Mouse (Mus musculus): ENCODE data around the gene Aip.

Gene Aip

DNA sequence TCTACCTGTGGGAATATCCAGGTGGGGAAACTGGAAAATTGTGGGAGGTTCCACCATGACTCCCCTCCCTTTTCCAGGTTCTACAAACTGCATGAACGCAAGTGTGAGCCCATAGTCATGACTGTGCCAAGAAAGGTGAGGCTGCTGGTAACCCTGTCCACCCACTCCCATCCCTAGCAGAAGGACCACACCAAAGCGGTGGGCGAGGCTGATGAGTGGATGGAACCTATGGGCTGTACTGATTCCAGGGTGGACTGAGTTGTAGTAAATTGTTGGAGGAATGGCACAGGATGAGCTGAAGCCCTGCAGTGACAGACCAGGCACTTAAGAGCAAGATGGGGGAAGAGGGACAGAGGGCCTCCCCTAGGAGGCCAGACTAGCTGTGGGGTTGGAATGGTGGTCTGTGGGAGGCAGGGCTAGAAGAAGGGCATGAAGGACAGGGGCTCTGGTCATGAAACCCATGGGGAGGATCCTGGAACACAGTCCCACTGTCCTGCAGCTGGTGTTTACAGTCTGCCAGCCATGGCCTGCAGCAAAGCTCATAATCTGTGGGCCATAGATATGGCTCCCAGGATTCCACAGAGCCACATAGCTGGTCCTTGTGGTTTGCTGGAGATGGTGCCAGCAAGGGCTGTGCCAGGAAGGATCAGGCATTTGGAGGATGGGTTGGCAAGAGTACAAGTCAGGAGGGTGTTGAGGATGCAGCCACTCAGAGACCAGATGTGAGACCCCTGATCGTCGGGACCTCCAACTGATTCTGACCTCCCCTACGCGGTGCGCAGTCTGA lies 27.0 kb upstream of the Aip start:
- no peak for DNase-seq (ENCODE audit: low spot score in 2 of 2)

DNA sequence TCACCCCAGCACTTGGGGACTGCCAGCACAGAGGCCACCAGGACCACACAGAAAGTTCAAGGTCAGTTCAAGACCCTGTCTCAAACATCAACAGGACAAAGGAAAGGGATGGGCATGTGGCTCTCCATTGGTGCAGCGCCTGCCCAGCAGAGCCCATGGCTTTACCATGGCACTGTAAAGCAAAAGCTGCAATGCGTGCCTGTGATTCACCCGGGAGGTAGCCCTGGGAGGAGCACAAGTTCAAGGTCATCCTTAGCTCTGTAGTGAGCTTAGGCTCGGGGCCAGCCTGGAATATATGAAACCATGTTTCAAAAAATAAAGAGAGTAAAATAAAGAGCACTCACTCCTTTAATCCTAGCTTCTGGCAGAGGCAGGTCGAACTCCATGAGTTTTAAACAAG lies 26.2 kb upstream of the Aip start:
- DNase-seq (ENCODE audit: low spot score in 2 of 2) = no peak

DNA sequence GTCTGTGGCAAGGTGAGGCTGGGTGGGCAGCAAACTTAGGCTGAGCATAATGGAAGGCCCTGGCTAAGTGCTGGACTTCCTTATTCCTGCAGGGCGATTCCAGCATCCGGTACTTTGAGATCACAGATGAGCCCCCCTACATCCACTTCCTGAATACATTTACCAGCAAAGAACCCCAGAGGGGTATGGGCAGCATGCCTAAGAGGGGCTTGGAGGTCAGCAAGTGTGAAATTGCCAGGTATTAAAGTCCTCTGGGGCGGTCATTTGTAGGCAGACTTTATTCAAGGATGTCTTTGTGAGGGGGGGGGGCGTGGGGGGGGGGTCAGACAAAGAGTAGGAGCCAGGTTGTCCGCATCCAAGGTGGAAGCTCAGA lies 25.8 kb upstream of the Aip start:
- DNase-seq (ENCODE audit: low spot score in 2 of 2) = no peak

DNA sequence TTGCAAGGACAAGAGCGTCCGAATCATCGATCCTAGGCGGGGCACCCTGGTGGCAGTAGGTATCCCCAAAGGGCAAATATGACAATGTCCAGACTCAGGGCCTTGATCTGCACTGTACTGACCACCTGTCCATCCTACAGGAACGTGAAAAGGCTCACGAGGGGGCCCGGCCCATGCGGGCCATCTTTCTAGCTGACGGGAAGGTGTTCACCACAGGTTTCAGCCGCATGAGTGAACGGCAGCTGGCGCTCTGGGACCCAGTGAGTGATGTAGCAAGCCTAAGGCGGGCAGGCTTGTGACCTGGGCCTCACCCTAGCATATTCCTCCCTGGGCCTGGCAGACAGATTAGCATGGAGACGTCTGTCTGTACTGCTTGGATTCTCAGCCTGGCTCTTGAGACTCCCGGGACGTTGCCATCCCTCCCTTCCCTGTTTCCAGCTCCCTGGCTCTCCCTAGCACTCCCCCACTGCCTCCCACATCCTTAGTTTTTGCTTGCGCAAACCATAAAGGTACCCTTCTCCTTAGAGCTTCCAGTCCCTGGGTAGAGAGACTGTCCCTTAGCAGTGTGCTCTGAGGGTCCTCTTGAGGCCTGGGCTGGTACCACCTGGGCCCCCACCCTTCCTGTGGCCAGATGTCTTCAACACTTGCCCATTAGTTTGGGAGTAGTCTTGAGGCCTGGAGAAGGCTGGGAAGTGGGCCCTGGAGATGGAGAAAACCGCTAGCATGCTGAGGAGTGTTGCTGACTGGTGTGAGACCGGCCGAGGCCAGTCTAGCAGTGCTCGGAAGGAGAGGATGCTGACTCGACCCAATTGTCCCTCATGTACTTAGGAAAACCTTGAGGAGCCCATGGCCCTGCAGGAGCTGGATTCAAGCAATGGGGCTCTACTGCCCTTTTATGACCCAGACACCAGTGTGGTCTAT lies 25.2 kb upstream of the Aip start:
- DNase-seq (ENCODE audit: low spot score in 2 of 2) = no peak

DNA sequence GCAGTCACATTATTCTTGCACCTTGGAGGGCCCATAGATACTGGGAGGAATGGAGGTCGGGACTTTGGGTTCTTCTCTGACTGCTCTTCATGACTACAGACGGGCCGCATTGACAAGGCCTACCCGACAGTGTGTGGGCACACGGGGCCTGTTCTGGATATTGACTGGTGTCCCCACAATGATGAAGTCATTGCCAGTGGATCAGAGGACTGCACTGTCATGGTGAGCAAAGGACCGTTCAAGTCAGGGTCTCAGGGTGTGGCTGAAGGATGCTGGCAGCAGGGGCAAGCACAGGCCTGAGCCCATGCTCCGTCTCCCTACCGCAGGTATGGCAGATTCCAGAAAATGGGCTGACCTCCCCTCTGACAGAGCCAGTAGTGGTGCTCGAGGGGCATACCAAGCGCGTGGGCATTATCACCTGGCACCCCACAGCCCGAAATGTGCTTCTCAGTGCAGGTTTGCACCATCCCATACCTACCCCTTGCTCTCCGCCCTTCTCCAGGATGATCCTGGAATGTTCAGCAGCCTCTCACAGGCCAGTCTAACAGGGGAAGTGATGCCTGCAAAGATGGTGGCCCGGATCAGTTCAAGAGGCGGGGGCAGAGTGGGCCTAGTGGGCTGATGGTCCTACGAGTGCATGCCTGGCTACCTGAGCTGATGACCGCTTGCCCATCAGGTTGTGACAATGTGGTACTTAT lies 24.3 kb upstream of the Aip start:
- no peak for DNase-seq (ENCODE audit: low spot score in 2 of 2)

DNA sequence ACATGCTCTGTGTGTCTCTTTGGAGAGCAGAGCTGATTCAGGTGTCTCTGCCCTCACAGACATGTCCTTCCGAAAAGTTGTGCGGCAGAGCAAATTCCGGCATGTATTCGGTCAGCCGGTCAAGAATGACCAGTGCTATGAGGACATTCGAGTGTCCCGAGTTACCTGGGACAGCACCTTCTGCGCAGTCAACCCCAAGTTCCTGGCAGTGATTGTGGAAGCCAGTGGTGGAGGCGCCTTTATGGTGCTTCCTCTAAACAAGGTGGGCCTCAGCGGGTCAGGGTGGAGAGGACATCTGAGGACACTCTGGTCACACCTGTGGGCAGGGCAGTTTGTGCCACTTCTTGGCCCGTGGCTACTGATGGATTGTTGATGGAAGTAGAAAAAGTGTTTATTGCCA lies 23.6 kb upstream of the Aip start:
- no peak for DNase-seq (ENCODE audit: low spot score in 2 of 2)

DNA sequence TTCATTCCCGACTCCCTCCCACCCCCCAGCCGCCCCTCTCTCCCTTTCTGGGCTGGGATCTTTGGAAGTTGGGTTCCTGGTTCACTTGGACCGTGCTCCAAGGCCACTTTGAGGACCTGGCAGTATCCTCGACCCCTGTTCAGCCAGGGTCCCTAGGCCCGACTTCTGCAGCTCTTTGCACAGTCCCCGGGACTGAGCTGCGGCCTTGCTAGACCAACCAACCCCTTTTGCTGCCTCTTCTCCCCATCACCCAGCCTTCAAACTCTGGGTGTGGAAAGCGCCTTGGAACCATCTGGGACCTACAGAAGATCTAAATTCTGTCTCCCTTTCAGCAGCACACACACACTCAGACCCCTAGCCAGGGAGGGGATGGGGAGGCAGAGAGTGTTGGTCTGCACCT lies 23.2 kb upstream of the Aip start:
- no peak for DNase-seq (ENCODE audit: low spot score in 2 of 2)

DNA sequence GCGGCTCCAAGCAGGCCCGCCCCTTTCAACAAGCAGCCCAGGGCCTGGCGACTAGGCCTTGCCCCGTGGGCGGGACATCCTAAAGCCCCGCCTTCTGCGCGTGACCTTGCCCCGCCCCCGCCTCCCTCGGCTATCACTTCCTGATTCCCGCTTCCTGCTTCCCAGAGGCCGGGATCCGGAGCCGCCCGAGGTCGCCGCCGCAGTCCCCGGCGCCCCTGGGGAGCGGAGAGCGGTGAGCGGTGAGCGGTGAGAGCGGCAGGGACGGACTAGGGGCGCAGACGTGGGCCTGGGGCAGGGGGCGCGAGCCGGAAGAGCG lies 22.8 kb upstream of the Aip start, which contains the start of gene Coro1b:
Gene Coro1b (plus strand): TSS at position 129 of the 316 bp plus-strand sequence.
- DNase-seq (ENCODE audit: low spot score in 2 of 2) = peak; percentile 95

DNA sequence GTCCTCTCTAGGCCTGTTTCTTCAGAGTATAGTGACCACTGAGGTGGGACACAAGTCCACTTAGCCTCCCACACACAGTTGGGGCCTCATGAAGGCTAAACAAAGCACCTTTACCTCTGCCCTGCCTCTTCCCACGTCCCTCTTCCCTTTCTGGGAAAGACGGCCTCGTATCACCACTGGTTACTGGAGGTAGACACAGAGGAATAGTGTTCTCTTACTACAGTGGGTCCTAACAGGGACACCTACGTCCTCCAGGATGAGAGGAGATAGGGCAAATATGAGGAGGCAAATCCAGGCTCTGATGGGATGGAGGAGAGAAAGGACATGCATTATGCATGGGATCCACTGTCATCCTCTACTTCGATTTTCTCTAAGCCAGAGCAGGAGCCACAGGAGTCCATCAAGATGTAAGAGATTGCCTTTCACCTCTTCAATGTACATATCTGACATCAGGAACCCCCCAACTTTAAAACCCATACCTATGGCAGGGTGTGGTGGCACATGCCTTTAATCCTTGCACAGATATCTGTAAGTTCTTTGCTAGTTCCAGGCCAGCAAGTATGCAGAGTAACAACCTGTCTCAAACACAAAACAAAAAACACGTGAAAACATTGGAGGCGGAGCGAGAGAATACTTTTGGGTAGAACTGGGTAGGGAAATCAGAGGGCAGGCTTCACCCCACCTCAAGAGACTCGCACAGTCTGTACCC lies 22.3 kb upstream of the Aip start:
- DNase-seq (ENCODE audit: low spot score in 2 of 2) = no peak

DNA sequence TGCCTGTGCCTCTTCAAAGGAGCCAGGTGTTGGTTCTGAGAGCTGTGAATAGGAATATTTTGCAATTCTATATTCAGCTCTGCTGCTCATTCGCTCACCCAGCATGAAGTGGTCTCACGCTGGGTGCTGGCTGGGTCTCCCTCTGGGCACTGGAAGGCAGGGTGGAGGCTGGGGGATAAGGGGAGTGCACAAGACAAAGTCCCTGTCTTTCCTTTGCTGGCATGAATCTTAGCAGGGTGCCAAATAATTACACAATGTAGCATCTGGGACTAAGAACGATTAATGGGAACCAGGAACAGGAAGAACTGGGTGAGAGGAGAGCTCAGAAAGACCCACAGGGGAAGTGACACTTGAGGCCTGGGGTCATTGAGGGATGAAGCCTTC lies 21.4 kb upstream of the Aip start:
- DNase-seq (ENCODE audit: low spot score in 2 of 2) = no peak

DNA sequence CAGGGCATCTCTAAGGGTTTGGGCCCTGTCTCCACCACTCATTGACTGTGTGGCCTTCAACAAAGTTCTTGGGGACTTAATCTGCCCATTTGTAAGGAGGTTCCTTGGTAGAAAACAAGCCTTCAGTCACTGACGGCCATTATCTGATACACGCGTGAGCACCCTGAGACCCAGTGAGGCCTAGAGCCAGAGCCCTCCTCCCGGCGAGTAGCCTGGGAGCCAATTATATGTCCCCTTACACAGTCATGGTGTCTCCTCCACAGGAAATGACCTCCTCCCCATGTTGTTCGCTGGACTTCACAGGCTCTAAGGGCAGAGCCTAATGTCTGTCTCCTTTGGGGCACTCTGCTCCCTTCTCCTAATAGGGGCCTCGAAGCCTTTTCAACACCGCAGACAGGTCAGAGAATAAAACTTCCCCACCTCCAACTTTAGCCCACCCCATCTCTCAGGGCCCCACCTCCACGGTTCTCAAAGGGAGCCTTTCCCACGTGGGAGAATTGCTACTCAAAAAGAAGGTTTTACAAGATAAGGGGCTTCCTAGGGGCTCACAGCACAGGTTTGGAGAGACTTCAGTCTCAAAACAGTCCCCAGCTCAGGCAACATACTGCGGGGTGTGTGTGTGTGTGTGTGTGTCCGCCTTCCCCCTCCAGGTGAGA lies 20.8 kb upstream of the Aip start:
- no peak for DNase-seq (ENCODE audit: low spot score in 2 of 2)

DNA sequence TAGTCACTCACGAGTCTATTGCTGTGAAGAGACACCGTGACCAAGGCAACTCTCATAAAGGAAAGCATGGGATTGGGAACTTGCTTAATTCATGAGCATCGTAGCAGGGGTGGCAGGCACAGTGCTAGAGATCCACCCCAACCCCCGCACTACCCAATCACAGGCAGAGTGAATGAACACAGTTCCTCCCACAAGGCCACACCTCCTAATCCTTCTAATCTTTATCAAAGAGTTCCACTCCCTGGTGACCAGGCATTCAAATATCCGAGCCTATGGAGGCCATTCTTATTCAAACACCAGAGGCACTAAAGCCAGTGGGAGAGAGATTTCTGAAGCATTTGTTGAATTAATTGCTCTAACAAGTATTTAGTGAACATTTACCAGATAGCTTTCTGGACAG lies 20.3 kb upstream of the Aip start:
- DNase-seq (ENCODE audit: low spot score in 2 of 2) = no peak

DNA sequence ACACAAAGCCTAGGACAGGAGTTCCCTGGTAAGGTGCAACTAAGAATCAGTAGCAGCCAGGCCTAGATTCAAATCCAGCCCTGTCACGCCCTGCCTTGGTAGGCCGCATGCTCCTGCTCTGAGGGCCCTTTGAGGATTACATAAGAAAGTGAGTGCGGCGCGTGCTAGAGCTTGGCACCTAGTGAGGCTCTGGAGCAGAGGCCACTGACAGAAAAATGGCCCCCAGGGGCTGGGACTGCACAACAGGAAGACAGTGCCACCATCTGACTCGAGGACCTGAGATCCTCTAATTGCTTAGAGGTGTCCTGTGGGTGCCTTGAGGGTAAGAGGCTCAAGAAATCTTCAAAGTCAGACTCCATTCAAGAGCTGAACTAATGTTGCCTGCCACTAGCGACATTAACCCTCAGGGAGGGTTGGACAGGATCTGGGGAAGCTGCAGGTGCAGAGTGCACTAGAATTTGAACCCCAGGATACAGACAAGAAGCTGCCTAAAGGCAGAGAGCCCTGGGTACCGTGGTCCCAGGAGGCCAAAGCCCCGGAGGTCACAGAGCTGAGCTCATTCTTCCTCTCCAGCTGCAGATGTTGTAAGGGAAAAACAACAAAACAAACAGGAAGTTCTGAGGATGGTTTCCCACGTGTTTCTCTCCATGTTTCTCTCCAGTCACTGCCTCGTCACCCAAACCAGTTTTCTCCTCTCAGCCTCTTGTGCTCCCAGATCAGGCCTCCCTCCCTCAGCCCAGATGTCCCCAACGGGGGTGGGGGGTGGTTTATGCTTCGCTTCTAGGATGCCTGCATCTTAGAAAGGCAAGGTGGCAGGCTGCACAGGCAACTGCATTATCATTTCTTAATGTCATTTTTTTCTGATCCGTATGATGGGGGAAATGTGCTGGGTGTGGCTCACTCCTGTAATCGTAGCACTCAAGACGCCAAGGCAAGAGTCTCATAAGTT lies 19.2 kb upstream of the Aip start:
- DNase-seq (ENCODE audit: low spot score in 2 of 2) = peak; percentile 77

DNA sequence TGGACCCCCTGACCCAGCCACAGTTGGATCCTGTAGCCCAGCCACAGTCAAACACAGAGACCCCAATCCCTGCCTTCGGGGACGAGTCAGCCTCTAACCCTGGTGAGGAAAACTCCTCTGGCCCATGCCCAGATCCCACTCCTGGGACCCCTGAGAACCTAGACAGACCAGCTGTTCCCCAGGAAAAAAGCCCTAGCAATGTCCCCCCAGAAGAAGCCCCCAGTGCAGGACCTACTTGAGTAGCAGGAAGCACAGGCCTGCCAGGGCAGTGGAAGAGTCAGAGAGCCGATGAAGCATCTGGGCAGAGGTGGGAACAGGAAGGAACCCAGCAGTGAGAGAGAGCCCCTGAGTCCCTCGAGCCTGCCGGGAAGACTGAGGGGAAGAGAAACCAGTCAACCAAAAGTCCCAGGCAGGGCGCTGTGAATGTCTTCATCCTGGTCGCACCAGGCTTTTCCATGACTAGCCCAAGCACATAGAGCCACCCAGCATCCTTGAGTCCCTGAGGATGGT lies 18.2 kb upstream of the Aip start, which contains the start of gene Cabp4:
Gene Cabp4 (minus strand): TSS at position 275 of the 510 bp plus-strand sequence.
- peak in 1 of 2 experiments; percentile 45 for DNase-seq (ENCODE audit: low spot score in 2 of 2)

DNA sequence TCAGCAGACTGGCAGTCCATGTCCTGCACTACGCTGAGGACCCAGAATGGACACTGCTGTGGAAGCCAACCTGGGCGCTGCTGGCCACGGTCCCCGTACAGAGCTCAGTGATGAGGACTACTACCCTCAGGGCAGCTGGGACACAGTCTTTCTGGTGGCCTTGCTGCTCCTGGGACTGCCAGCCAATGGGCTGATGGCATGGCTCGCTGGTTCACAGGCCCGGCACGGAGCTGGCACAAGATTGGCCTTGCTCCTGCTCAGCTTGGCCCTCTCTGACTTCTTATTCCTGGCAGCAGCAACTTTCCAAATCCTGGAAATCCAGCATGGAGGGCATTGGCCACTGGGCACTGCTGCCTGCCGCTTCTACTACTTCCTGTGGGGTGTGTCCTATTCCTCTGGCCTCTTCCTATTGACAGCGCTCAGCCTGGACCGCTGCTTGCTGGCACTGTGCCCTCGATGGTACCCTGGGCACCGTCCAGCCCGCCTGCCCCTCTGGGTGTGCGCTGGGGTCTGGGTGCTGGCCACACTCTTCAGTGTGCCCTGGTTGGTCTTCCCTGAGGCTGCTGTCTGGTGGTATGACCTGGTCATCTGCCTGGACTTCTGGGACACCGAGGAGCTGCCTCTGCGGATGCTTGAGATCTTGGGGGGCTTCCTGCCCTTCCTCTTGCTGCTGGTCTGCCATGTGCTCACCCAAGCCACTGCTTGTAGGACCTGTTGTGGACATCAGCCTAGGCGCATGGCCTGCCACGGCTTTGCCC lies 16.9 kb upstream of the Aip start:
- DNase-seq (ENCODE audit: low spot score in 2 of 2) = no peak

DNA sequence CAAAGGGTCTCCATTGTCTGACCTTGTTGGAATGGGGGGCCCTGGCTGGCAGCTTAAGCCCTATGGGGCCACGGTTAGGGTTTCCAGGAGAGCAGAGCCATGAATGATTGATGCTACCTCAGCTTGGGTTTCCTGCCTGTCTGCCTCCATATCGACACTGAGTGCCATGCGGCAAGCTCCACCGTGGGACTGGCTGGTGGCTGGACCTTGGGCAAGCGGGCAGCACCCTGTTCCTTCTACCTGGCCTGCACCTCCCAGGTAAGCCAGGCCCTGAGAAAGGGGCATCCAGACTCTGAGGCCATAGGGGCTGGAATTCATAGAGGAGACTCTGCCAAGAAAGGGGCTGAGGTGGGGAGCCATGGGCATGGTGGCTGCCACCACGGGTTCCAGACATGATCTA lies 14.5 kb upstream of the Aip start:
- no peak for DNase-seq (ENCODE audit: low spot score in 2 of 2)

DNA sequence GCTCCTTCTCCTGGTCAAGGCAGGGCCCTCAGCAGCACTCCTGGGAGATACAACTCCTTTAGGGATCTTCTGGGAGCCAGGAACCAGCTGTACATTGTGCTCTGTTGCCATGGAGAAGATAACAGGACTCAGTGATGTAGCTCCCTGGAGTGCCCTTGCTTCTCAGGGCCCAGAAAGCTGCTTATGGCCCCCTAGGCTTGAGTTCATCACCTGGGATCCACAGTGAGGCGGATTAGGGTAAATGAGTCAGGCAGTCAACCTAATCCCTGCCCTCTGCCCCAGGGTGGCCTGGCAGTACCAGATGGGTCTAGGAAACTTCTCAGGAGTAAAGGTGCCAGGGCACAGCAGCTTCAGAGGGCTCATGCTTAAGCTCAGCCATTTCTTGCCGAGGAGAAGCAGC lies 13.8 kb upstream of the Aip start, which contains the start of gene Gpr152:
Gene Gpr152 (plus strand): TSS at position 342 of the 400 bp plus-strand sequence.
- DNase-seq (ENCODE audit: low spot score in 2 of 2) = no peak

DNA sequence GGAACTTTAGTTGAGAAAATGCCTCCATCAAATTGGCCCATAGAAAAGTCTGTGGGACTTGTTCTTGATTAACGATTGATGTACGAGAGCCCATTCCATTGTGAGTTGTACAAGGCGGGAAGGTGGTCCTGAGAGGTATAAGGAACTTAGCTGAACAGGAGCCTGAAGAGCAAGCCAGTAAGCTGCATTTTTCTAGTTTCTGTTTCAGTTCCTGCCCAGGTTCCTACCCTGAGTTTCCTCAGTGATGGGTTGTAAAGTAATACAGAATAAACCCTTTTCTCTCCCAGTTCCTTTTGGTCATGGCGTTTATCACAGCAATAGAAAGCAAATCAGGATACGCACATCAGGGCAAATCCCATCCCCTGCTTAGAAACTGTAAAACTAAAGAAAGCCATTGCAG lies 12.3 kb upstream of the Aip start:
- peak in 1 of 2 experiments; percentile 49 for DNase-seq (ENCODE audit: low spot score in 2 of 2)

DNA sequence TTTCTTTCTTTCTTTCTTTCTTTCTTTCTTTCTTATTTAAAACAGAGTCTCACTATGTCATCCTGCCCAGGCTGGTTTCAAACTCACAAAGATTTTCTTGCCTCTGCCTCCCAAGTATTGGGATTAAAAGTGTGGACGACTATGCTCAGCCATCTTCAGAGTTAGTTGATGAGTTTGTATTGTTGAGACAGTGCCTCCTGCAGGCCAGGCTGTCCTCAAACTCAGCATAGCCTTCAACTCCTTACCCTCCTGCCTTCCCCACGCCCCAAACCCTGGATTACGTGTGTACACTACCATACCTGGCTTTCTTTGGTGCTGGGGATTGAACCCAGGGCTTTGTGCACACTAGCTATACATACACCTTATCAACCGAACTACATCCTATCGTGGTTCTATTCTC lies 10.8 kb upstream of the Aip start:
- no peak for DNase-seq (ENCODE audit: low spot score in 2 of 2)
